Mouse (Mus musculus) T-helper 1 cell (primary cell): ENCODE measurements around the gene Plekha7.

Source experiments
- in situ Hi-C: fragments of 300-600 bp; cut with MboI, MseI; formaldehyde crosslinking; loops from one replicate; pipeline ENCODE4 v1.15.1; 2025; ENCODE audit warnings: high pct_unique_total_duplicates

Plekha7 gene

DNA sequence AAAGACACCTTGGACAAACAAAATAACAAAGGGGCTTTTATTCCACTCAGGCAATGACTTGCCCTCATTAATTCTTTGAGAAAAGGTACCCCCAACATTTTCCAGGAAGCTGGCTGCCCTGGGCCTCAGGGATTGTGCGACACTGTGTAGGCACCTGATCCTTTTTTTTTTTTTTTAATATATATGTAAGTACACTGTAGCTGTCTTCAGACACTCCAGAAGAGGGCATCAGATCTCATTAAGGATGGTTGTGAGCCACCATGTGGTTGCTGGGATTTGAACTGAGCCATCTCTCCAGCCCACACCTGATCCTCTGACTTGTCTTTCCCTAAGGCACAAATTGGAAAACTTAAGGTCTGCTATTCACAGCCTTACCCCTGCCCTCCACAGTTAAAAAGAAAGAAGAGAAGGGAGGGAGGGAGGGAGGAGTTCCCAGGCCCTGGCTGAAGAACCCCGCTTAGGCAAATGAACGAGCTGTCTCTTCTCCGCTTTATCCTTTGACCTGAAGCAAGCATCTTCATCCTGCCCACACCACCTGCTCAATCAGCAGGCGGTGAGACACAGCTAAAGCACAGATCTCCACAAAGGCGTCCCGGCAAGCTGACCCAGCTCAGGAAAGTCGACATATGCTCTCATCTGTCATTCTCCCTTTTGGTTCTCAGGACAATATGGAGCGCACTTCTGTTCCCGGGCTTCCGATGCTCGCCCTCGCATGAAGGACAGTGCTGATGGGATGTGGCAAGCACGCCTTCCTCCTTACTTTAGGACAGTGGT, 85.0 kb downstream of the Plekha7 start:
- in situ Hi-C loops = no loop called here

DNA sequence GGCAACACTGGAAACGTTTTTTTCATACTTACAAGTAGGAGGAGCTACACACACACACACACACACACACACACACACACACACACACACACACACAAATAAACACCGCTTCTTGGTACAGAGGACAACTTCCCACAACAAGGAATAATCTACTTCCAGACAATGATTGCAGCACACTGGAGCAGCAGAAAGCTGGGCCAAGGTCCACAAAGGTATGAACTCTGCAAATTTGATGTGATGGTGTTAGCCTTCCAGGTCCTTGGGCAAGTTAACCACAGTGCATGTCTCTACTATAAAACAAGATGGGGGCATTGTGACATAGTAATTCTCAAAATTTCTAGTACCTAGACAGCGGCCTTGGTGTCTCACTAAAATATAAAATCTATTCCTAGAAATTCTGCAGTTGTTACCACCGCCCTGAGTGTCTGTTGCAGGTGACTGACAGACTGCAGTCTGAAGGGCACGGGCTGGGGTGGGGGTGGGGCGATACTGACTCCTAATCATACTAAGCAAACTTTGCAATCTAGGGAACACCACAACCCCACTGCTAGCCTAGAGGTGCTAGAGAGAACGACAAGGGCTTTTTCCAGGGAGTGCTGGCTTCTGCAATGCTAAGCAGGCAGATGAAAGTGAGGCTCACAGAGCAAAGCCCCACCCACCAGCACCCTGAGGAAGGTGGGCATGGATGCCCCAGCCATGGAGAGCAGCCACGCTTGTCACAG, 85.7 kb downstream of the Plekha7 start:
- in situ Hi-C loops = no loop called here

GRCm38 (mm10) chr7:116221883-116222282, 86.3 kb downstream of the Plekha7 start:
- in situ Hi-C loops = no loop called here

DNA sequence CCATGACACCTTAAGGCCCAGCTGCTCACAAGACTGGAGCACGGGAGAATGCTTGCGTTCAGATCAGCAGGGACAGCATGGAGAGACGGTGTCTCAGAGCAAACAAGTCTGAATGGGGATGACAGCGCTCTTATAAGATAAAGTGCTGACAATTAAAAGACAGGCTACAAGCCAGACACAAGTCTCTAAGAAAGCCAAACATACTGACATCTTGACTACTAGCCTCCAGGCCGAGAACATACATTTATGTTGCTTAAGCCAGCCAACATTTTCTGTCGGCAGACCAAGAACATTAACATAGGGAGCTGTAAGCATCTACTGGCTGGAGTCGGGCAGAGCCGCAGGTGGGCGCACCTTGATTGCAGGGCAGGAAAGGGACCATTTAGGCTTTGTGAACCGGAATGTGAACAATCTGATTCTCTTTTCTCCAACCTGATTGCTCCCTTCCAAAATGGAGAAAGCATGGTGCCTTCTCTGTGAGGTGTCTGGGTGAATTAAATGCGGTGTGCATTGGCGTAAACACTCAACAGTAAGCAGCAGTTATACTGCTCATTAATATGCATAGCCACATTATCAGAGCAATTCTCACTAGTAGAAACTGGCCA, 88.0 kb downstream of the Plekha7 start:
- in situ Hi-C loops = no loop called here

GRCm38 (mm10) chr7:116217747-116218146, 90.4 kb downstream of the Plekha7 start:
- in situ Hi-C loops = no loop called here

- in situ Hi-C loops = no loop called here
These were observed 96.3 kb downstream of the Plekha7 start for GRCm38 (mm10) chr7:116211904-116212303.

GRCm38 (mm10) chr7:116209926-116210631, 98.1 kb downstream of the Plekha7 start:
- in situ Hi-C loops = no loop called here

DNA sequence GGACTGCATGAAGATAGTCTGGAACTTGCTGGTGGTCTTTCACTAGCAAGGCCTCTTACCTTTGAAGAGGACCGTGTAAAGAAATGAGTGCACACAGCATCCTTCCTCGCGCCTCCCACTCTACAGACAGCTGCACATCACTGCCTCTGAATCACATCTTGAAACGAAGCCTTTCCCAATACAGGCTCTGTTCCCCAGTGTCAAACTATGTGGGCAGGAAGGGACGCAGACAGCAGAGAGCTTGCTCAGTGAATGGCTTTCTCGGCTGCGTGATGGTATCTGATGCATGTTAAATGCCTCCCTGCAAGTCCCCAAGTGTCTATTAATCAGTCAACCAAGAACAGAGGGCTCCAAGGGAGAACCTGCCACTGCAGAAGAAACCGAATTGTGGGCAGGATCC, 99.3 kb downstream of the Plekha7 start:
- in situ Hi-C loops = no loop called here

- in situ Hi-C loops = no loop called here
These were observed 101.2 kb downstream of the Plekha7 start for GRCm38 (mm10) chr7:116206806-116207571.

DNA sequence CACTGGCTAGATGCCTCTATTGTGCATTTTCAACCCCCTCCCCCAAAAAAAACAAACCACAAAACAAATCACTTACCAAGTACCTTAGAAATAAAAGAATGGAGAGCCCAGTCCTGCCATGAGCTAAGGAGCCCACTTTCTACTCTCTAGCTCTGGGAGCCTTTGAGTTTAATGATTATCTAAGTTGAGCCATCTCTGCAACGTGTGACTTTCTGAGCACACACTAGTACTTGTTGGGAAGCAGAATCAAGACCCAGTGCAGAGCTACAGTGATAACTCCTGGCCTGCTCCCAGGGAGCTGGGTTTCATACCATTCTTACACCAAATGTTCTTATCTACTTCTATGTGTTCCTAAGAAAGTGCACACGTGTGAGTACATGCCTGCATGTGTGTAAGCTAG, 102.7 kb downstream of the Plekha7 start:
- in situ Hi-C loops = no loop called here

DNA sequence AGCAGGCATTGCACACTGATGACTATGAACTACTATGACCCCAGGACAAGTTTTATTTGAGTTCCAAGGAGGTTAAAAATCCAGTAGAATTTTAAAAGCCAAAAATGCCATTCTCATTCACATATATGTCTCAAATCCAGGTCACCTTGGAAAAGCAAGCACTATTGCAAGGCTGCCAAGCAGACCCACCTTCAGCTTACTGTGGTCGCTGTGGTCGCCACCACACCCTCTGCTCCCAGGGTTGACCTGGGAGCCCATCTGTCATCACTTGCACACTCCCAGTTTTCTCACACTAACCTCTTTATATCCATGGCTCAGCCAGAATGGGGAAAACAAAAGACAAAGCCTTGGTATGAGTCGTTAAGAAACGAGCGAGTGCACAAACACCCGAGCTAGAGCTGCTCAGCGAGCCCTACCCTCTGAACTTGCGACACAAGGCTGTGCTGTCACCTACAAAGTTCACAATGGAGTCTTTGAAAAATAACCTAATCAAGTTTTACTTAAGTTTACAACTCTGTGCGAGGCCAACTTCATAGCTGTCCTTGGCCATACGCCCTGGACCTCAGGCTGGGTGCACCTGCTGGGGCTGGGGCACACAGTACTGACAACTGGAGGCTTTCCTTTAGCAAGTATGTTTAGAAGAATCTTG, 106.0 kb downstream of the Plekha7 start:
- in situ Hi-C loops = no loop called here

GRCm38 (mm10) chr7:116200951-116201351, 107.2 kb downstream of the Plekha7 start:
- in situ Hi-C loops = no loop called here

DNA sequence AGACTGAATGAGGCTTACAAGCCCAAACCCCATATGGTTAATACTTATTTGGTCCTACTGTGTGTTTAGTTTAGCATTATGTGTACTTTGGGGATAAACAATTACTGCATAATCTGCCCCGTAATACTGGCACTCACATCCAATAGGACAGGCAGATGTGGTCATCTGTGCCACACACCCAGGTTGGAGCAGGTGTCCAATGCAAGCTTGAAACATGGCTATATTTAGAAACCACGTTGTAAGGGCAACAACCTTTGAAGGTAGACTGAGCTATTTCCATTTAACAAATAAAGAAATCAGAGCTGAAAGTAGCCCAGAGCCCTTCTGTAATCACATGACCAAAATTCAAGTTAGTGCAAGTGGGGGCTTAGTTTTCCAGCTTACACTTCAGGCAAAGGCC, 107.6 kb downstream of the Plekha7 start:
- in situ Hi-C loops = no loop called here

- in situ Hi-C loops = no loop called here
These were observed 109.3 kb downstream of the Plekha7 start for GRCm38 (mm10) chr7:116198902-116199301.

GRCm38 (mm10) chr7:116198407-116198806, 109.8 kb downstream of the Plekha7 start:
- in situ Hi-C loops = no loop called here

DNA sequence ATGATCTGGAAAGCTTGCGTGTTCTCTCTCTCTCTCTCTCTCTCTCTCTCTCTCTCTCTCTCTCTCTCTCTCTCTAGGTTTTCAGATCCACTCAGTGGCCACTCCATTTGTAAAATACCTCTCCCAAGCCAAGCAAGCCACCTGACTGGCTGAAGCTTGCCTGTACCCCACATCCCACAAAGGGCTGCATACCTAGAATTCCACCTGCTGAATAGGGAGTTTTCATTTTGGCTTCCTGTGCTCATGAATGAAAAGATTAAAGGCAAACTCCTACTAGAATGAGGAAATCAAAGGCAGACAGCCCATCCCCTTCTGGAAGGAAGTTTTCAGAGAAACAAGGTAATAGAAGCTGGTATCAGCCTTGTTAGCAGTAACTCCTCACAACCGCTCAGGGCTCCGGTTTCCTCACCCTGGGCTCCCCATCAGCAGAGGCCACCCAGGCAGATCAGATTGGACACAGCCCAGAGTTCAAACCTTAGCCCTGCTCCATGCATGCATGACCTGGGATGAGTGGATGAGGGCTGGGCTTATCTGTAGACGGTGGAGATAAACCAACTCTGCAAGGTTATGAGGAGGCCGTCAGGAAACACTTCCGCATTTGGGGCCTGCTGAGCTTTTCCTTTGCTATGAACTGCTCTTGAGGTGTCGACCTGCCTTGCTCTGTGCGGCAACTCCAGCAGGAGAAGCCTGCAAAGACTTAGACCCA, 111.0 kb downstream of the Plekha7 start:
- in situ Hi-C loops = no loop called here

DNA sequence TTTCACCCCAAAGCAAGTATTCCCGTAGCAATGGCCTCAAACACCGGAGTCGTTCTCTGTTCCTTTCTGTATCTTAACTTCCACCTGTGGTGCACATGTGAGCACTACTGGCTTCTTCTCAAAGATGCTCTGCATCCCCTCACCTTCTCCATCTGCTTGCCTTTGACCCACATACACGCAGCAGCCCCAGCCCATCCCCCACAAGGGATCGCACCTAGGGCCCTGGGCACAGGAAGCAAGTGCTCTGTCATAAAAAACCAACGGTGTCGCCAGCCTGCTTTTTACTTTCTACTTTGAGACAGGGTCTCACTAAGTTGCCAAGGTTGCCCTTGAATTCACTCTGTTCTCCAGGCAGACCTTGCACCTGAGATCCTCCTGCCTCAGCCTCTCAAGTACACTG, 113.2 kb downstream of the Plekha7 start:
- in situ Hi-C loops = no loop called here

GRCm38 (mm10) chr7:116192966-116193365, 115.2 kb downstream of the Plekha7 start:
- in situ Hi-C loops = no loop called here

- in situ Hi-C loops = no loop called here
These were observed 116.0 kb downstream of the Plekha7 start for GRCm38 (mm10) chr7:116192096-116192595.

DNA sequence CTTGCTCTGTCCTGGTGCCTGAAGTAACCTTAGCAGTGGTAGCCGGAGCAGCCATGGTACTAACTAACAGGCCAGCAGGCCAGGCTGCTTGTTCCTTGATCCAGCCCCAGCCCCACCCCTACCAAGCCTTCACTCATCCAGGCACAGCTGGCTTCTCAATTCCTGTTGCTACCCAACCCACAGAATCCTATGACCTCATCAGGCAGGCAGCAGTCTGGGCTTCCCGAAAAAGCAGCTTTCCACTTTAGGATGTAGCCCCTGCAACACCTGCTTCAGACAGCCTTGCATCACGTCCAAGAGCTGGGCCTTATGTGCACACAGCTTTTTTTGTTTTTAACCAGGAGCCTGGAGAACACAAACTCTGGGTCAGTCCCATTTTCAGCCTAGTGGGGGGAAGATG, 117.0 kb downstream of the Plekha7 start:
- in situ Hi-C loops = no loop called here
